Mouse (Mus musculus) MEL (cell line): Measurements from ENCODE around the gene Slc28a3. TPM values are rescaled to one million over a fixed set of nuclear protein-coding genes. Genes with fewer than 3 reads are reported as not detected.

Experiments
- DNase-seq: peaks from one replicate; pipeline ENCODE4 v3.0.0; 2011; ENCODE audit warnings: low read depth, low spot score
- H3K27ac ChIP-seq: 2 replicates; pipeline ENCODE4 v1.5.1; 2012; ENCODE audit warnings: low read depth, mild to moderate bottlenecking, control low read depth, low read length, moderate library complexity; ENCODE audit not compliant: control insufficient read depth
- H3K27me3 ChIP-seq, 2 experiments: fragments of 150-350 bp in 1 of 2; sonication (generic) in 1 of 2; 2 replicates each; pipeline ENCODE4 v1.6.1; 2012; ENCODE audit warnings: low read length in 2 of 2, mild to moderate bottlenecking in 2 of 2, improper control_type of control experiment in 1 of 2, moderate library complexity in 1 of 2; ENCODE audit not compliant: insufficient read depth in 2 of 2, control insufficient read depth in 1 of 2
- H3K36me3 ChIP-seq, 2 experiments: 2 replicates each; pipeline ENCODE4 v1.6.1; 2012 to 2014; ENCODE audit warnings: low read length in 2 of 2, improper control_type of control experiment in 1 of 2, inconsistent platforms in 1 of 2, mild to moderate bottlenecking in 1 of 2; ENCODE audit not compliant: insufficient read depth in 2 of 2, control insufficient read depth in 1 of 2
- H3K4me1 ChIP-seq, 2 experiments: fragments of 150-350 bp in 1 of 2; sonication (generic) in 1 of 2; 2 replicates each; pipeline ENCODE4 v1.6.1; 2012; ENCODE audit warnings: low read length in 2 of 2, improper control_type of control experiment in 1 of 2, mild to moderate bottlenecking in 1 of 2; ENCODE audit not compliant: insufficient read depth in 2 of 2, control insufficient read depth in 1 of 2
- H3K4me3 ChIP-seq, 2 experiments: fragments of 150-350 bp in 1 of 2; sonication (generic) in 1 of 2; 2 replicates each; pipeline ENCODE4 v1.5.1; 2012; ENCODE audit warnings: low read depth in 2 of 2, low read length in 2 of 2, mild to moderate bottlenecking in 2 of 2, moderate library complexity in 2 of 2, control low read depth in 1 of 2, improper control_type of control experiment in 1 of 2; ENCODE audit not compliant: control insufficient read depth in 1 of 2, insufficient read depth in 1 of 2
- H3K79me2 ChIP-seq: 2 replicates; pipeline ENCODE4 v1.6.1; 2012; ENCODE audit warnings: mild to moderate bottlenecking, low read length, moderate library complexity; ENCODE audit not compliant: control insufficient read depth, poor library complexity, insufficient read depth
- H3K9ac ChIP-seq: 2 replicates; pipeline ENCODE4 v1.6.1; 2012; ENCODE audit warnings: low read depth, mild to moderate bottlenecking, control low read depth, low read length, moderate library complexity; ENCODE audit not compliant: control insufficient read depth, poor library complexity, severe bottlenecking
- H3K9me3 ChIP-seq: fragments of 150-350 bp; sonication (generic); replicated peaks from 2 replicates; pipeline ENCODE4 v1.6.1; 2012; ENCODE audit warnings: mild to moderate bottlenecking, low read length, improper control_type of control experiment, moderate library complexity; ENCODE audit not compliant: insufficient read depth
- BHLHE40 ChIP-seq: IDR thresholded peaks from 2 replicates; pipeline ENCODE4 v1.6.1; 2012; ENCODE audit warnings: low read depth, mild to moderate bottlenecking, inconsistent platforms, low read length, improper control_type of control experiment, borderline replicate concordance
- CHD1 ChIP-seq: IDR thresholded peaks from 2 replicates; pipeline ENCODE4 v1.6.1; 2012; ENCODE audit warnings: low read depth, mild to moderate bottlenecking, inconsistent platforms, low read length, improper control_type of control experiment
- CHD2 ChIP-seq: IDR thresholded peaks from 2 replicates; pipeline ENCODE4 v1.6.1; 2011; ENCODE audit warnings: low read length, improper control_type of control experiment
- CTCF ChIP-seq, 3 experiments: IDR thresholded peaks in 2 of 3; conservative IDR thresholded peaks in 1 of 3; 2 replicates each; pipeline ENCODE4 v1.5.1; 2011 to 2012; ENCODE audit warnings: low read length in 3 of 3, low read depth in 2 of 3, mild to moderate bottlenecking in 2 of 3, improper control_type of control experiment in 1 of 3, inconsistent platforms in 1 of 3, mixed read lengths in 1 of 3, moderate library complexity in 1 of 3; ENCODE audit not compliant: control insufficient read depth in 1 of 3, insufficient read depth in 1 of 3, poor library complexity in 1 of 3, severe bottlenecking in 1 of 3
- E2F4 ChIP-seq: IDR thresholded peaks from 2 replicates; pipeline ENCODE4 v1.6.1; 2011; ENCODE audit warnings: low read depth, low read length, improper control_type of control experiment, borderline replicate concordance
- ELF1 ChIP-seq: IDR thresholded peaks from 2 replicates; pipeline ENCODE4 v1.6.1; 2014; ENCODE audit warnings: low read depth, mild to moderate bottlenecking, inconsistent platforms, low read length, improper control_type of control experiment, moderate library complexity
- EP300 ChIP-seq, 2 experiments: IDR thresholded peaks; 2 replicates each; pipeline ENCODE4 v1.6.1; 2011; ENCODE audit warnings: improper control_type of control experiment in 2 of 2, low read length in 2 of 2, low read depth in 1 of 2, mild to moderate bottlenecking in 1 of 2
- ETS1 ChIP-seq: IDR thresholded peaks from 2 replicates; pipeline ENCODE4 v1.6.1; 2012; ENCODE audit warnings: low read depth, mild to moderate bottlenecking, inconsistent platforms, low read length, improper control_type of control experiment, moderate library complexity
- GABPA ChIP-seq: IDR thresholded peaks from 2 replicates; pipeline ENCODE4 v1.6.1; 2012; ENCODE audit warnings: low read depth, mild to moderate bottlenecking, inconsistent platforms, low read length, improper control_type of control experiment, moderate library complexity
- GATA1 ChIP-seq: IDR thresholded peaks from 2 replicates; pipeline ENCODE4 v1.6.1; 2011; ENCODE audit warnings: low read depth, low read length, improper control_type of control experiment
- HCFC1 ChIP-seq: IDR thresholded peaks from 2 replicates; pipeline ENCODE4 v1.6.1; 2012; ENCODE audit warnings: low read depth, mild to moderate bottlenecking, inconsistent platforms, low read length, improper control_type of control experiment, moderate library complexity
- JUND ChIP-seq: IDR thresholded peaks from 2 replicates; pipeline ENCODE4 v1.6.1; 2011; ENCODE audit warnings: low read depth, mild to moderate bottlenecking, improper control_type of control experiment, low read length
- KAT2A ChIP-seq: conservative IDR thresholded peaks from 2 replicates; pipeline ENCODE4 v1.6.1; 2012; ENCODE audit warnings: low read depth, low read length, improper control_type of control experiment, inconsistent platforms
- MAFK ChIP-seq: IDR thresholded peaks from 2 replicates; pipeline ENCODE4 v1.6.1; 2011; ENCODE audit warnings: low read depth, mild to moderate bottlenecking, low read length, improper control_type of control experiment, borderline replicate concordance
- MAX ChIP-seq: IDR thresholded peaks from 2 replicates; pipeline ENCODE4 v1.6.1; 2011; ENCODE audit warnings: low read length, improper control_type of control experiment
- MAZ ChIP-seq: IDR thresholded peaks from 2 replicates; pipeline ENCODE4 v1.6.1; 2012; ENCODE audit warnings: low read depth, mild to moderate bottlenecking, inconsistent platforms, low read length, improper control_type of control experiment
- MEF2A ChIP-seq: IDR thresholded peaks from 2 replicates; pipeline ENCODE4 v1.6.1; 2014; ENCODE audit warnings: low read depth, mild to moderate bottlenecking, inconsistent platforms, low read length, improper control_type of control experiment; ENCODE audit not compliant: poor library complexity, insufficient replicate concordance, severe bottlenecking; ENCODE audit errors: extremely low read depth
- MXI1 ChIP-seq: IDR thresholded peaks from 2 replicates; pipeline ENCODE4 v1.6.1; 2011; ENCODE audit warnings: mild to moderate bottlenecking, low read depth, low read length, improper control_type of control experiment
- MYB ChIP-seq: IDR thresholded peaks from 2 replicates; pipeline ENCODE4 v1.6.1; 2011; ENCODE audit warnings: mild to moderate bottlenecking, low read depth, low read length, improper control_type of control experiment
- MYC ChIP-seq: IDR thresholded peaks from 2 replicates; pipeline ENCODE4 v1.6.1; 2011; ENCODE audit warnings: low read depth, mild to moderate bottlenecking, low read length, improper control_type of control experiment, moderate library complexity
- POLR2A ChIP-seq, 2 experiments: IDR thresholded peaks; 2 replicates each; pipeline ENCODE4 v1.6.1; 2011 to 2012; ENCODE audit warnings: low read length in 2 of 2, mild to moderate bottlenecking in 2 of 2, control low read depth in 1 of 2, improper control_type of control experiment in 1 of 2, low read depth in 1 of 2, moderate library complexity in 1 of 2; ENCODE audit not compliant: control insufficient read depth in 1 of 2, insufficient read depth in 1 of 2, poor library complexity in 1 of 2
- POLR2AphosphoS2 ChIP-seq: IDR thresholded peaks from 2 replicates; pipeline ENCODE4 v1.6.1; 2011; ENCODE audit warnings: low read length, improper control_type of control experiment
- POLR2AphosphoS5 ChIP-seq: IDR thresholded peaks from 2 replicates; pipeline ENCODE4 v1.6.1; 2012; ENCODE audit warnings: low read depth, borderline replicate concordance, mild to moderate bottlenecking, inconsistent platforms, low read length, moderate library complexity, mixed read lengths
- RAD21 ChIP-seq: IDR thresholded peaks from 2 replicates; pipeline ENCODE4 v1.6.1; 2011; ENCODE audit warnings: mild to moderate bottlenecking, low read depth, low read length, improper control_type of control experiment
- RCOR1 ChIP-seq: IDR thresholded peaks from 2 replicates; pipeline ENCODE4 v1.6.1; 2012; ENCODE audit warnings: low read depth, mild to moderate bottlenecking, inconsistent platforms, low read length, improper control_type of control experiment
- SIN3A ChIP-seq: IDR thresholded peaks from 2 replicates; pipeline ENCODE4 v1.6.1; 2012; ENCODE audit warnings: low read length, improper control_type of control experiment, inconsistent platforms
- SMC3 ChIP-seq: IDR thresholded peaks from 2 replicates; pipeline ENCODE4 v1.6.1; 2011; ENCODE audit warnings: low read depth, low read length, improper control_type of control experiment
- TAL1 ChIP-seq: IDR thresholded peaks from 2 replicates; pipeline ENCODE4 v1.6.1; 2012; ENCODE audit warnings: mild to moderate bottlenecking, inconsistent platforms, low read length, moderate library complexity, mixed read lengths
- TBP ChIP-seq: IDR thresholded peaks from 2 replicates; pipeline ENCODE4 v1.8.0; 2011; ENCODE audit warnings: low read depth, low read length, improper control_type of control experiment
- TCF12 ChIP-seq: IDR thresholded peaks from 2 replicates; pipeline ENCODE4 v1.6.1; 2014; ENCODE audit warnings: low read depth, mild to moderate bottlenecking, inconsistent platforms, low read length, improper control_type of control experiment, moderate library complexity
- UBTF ChIP-seq: IDR thresholded peaks from 2 replicates; pipeline ENCODE4 v1.6.1; 2012; ENCODE audit warnings: low read depth, mild to moderate bottlenecking, inconsistent platforms, low read length, improper control_type of control experiment, moderate library complexity, borderline replicate concordance; ENCODE audit not compliant: insufficient read depth
- USF1 ChIP-seq: IDR thresholded peaks from 2 replicates; pipeline ENCODE4 v1.6.1; 2014; ENCODE audit warnings: low read depth, mild to moderate bottlenecking, inconsistent platforms, low read length, improper control_type of control experiment, moderate library complexity
- USF2 ChIP-seq, 2 experiments: IDR thresholded peaks; 2 replicates each; pipeline ENCODE4 v1.6.1; 2011 to 2012; ENCODE audit warnings: improper control_type of control experiment in 2 of 2, low read length in 2 of 2, borderline replicate concordance in 1 of 2, inconsistent platforms in 1 of 2, low read depth in 1 of 2, mild to moderate bottlenecking in 1 of 2; ENCODE audit not compliant: insufficient read depth in 1 of 2
- ZC3H11A ChIP-seq: IDR thresholded peaks from 2 replicates; pipeline ENCODE4 v1.6.1; 2012; ENCODE audit warnings: low read depth, mild to moderate bottlenecking, inconsistent platforms, low read length, improper control_type of control experiment
- ZKSCAN1 ChIP-seq: IDR thresholded peaks from 2 replicates; pipeline ENCODE4 v1.6.1; 2012; ENCODE audit warnings: low read depth, mild to moderate bottlenecking, inconsistent platforms, low read length, improper control_type of control experiment, moderate library complexity
- ZMIZ1 ChIP-seq: IDR thresholded peaks from 2 replicates; pipeline ENCODE4 v1.6.1; 2012; ENCODE audit warnings: low read depth, mild to moderate bottlenecking, inconsistent platforms, low read length, improper control_type of control experiment, moderate library complexity
- ZNF384 ChIP-seq: IDR thresholded peaks from 2 replicates; pipeline ENCODE4 v1.6.1; 2012; ENCODE audit warnings: low read depth, mild to moderate bottlenecking, inconsistent platforms, low read length, improper control_type of control experiment
- polyA plus RNA-seq, 2 experiments: library from polyadenylated mRNA; stranded (reverse) in 1 of 2; unstranded in 1 of 2; fragments of >175 nt in 1 of 2; fragments of >200 nt in 1 of 2; gene quantifications; 2 replicates each; pipeline versions ENCODE4 v1.2.1 to v1.2.4; 2012; ENCODE audit warnings: low replicate concordance in 2 of 2, low read depth in 1 of 2; ENCODE audit not compliant: insufficient read length in 2 of 2, insufficient read depth in 1 of 2, missing spikeins in 1 of 2
- total RNA-seq: library from RNA; depleted of rRNA; stranded (reverse); fragments of 300-350 nt; gene quantifications from 2 replicates; pipeline ENCODE4 v1.2.3, GENCODE M21; 2012

Gene Slc28a3
- total and polyA plus RNA-seq, 3 experiments = 1.4 TPM; not detected in 2

- H3K79me2 ChIP-seq = peaks cover 7% of the 10 kb centered on the region; the same call in 1 of the 2 replicates
- peaks cover 0 to 36% of the 10 kb centered on the region in 2 experiments; a peak in 2 of 4 replicates for H3K36me3 ChIP-seq
- peak; percentile 84 for DNase-seq
- peak overlapping the region; percentile 97 for H3K9ac ChIP-seq
- H3K4me3 ChIP-seq = peak overlapping the region; percentile 62 to 71
- peak overlapping the region; percentile 100 for H3K27ac ChIP-seq
- no peaks in the 10 kb centered on the region for H3K27me3 ChIP-seq
- no peaks in the 10 kb centered on the region for H3K9me3 ChIP-seq
- H3K4me1 ChIP-seq = peaks cover 21 to 29% of the 10 kb centered on the region in 2 experiments
- peak; percentile 93 for TF ChIP-seq MAFK
- no peak for TF ChIP-seq MAX
- no peak; the same call in 1 of the 2 replicates for TF ChIP-seq RAD21
- no peak; the same call in 1 of the 2 replicates for TF ChIP-seq BHLHE40
- no peak; the same call in 1 of the 2 replicates for TF ChIP-seq POLR2AphosphoS5
- no peak for TF ChIP-seq TAL1
- TF ChIP-seq POLR2AphosphoS2 = peak; percentile 95
- no peak for TF ChIP-seq ZKSCAN1
- peak; percentile 98 for TF ChIP-seq GABPA
- TF ChIP-seq CHD2 = no peak
- TF ChIP-seq MXI1 = peak; percentile 50
- peak; percentile 91 for TF ChIP-seq ETS1
- TF ChIP-seq KAT2A = peak; percentile 51; the same call in 1 of the 2 replicates
- TF ChIP-seq E2F4 = no peak
- peak; percentile 95 for TF ChIP-seq CHD1
- peak; percentile 56; the same call in 1 of the 2 replicates for TF ChIP-seq TCF12
- peak; percentile 66; the same call in 1 of the 2 replicates for TF ChIP-seq MYB
- peak; percentile 73 for TF ChIP-seq GATA1
- no peak for TF ChIP-seq MYC
- no peak for TF ChIP-seq ELF1
- TF ChIP-seq ZNF384 = peak; percentile 98
- peak; percentile 46; the same call in 1 of the 2 replicates for TF ChIP-seq JUND
- no peak for TF ChIP-seq HCFC1
- TF ChIP-seq POLR2A (IDR thresholded peaks at IDR 0.05; ENCODE audit: control insufficient read depth in 1 of 2, insufficient read depth in 1 of 2, low read depth in 1 of 2, low read length in 2 of 2, poor library complexity in 1 of 2) = peak in 1 of 2 experiments; percentile 91; a peak in 1 of 4 replicates
- no peak for TF ChIP-seq SMC3
- TF ChIP-seq SIN3A = peak; percentile 90
- peak; percentile 79 to 88 for TF ChIP-seq EP300 (IDR thresholded peaks at IDR 0.05; ENCODE audit: low read depth in 1 of 2, low read length in 2 of 2)
- TF ChIP-seq TBP = peak; percentile 98
- peak; percentile 99 for TF ChIP-seq ZMIZ1
- TF ChIP-seq CTCF (IDR thresholded peaks at IDR 0.05 in 2 of 3, conservative IDR thresholded peaks at IDR 0.05 in 1 of 3; ENCODE audit: control insufficient read depth in 1 of 3, insufficient read depth in 1 of 3, low read depth in 2 of 3, low read length in 3 of 3, poor library complexity in 1 of 3, severe bottlenecking in 1 of 3) = no peak
- peak; percentile 89; the same call in 1 of the 2 replicates for TF ChIP-seq MAZ
- 0 out of 2 replicates have a peak, but pooled peaks have one; percentile 54 for TF ChIP-seq RCOR1
- TF ChIP-seq USF2 (IDR thresholded peaks at IDR 0.05; ENCODE audit: borderline replicate concordance in 1 of 2, insufficient read depth in 1 of 2, low read depth in 1 of 2, low read length in 2 of 2) = no peak
- TF ChIP-seq UBTF = no peak
- TF ChIP-seq USF1 = no peak
- TF ChIP-seq MEF2A = peak; percentile 43; the same call in 1 of the 2 replicates
- TF ChIP-seq ZC3H11A = no peak
Observed at GRCm38 (mm10) chr13:58542601-58543041, 68.1 kb downstream of the Slc28a3 start.
